Mouse (Mus musculus): ENCODE measurements at regions not wholly inside any gene's neighbourhood (a gene's known extent, or its start where the extent isn't known, plus 50 kb on each side); places are given as distances from the start of the nearest gene placed in this dataset.

GRCm38 (mm10) chr4:55924974-55925373 is 392.7 kb upstream of the Klf4 start:
- DNase-seq: no peak

DNA sequence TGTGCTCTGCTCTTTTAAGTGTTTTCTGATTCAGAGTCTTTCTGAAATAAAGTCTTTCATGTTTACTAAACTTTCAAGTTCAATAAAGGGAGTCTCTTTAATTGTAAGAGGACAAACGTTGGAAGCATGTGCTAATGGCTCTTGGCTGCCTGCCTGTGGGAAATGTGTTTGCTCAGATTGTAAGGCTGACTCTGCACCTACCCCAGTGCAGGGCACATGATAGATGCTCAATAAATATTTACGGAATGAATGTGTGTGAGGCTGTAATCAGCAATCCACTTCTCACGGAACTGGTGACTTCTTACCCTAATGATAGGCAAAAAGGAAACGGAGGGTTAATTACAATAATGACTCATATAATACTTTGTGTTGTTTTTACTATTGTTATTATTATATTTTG is 389.0 kb upstream of the Klf4 start:
- no peak for DNase-seq

- no peak for DNase-seq
These were observed 362.0 kb upstream of the Klf4 start for GRCm38 (mm10) chr4:55894116-55894885.

GRCm38 (mm10) chr4:55891656-55892055 is 359.4 kb upstream of the Klf4 start:
- no peak for DNase-seq

DNA sequence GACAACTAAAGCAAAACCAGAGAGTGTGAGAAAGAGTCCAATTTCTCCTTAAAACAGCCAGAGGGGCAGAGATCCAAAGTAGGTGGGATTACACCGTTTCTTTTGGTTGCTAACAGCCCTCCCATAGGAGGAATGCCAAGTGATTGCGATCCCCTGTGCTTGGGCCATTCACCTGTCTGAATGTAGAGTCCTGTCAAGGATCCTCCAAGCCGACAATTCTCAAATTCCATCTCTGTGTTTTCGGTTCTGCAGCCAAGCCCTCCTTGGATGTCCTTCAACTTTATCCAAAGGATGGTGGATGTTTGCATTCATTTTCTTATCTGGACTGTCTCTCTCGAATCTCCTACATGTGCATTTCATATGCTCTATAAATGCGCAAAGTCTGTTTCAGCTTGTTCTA is 355.3 kb upstream of the Klf4 start:
- DNase-seq: no peak

DNA sequence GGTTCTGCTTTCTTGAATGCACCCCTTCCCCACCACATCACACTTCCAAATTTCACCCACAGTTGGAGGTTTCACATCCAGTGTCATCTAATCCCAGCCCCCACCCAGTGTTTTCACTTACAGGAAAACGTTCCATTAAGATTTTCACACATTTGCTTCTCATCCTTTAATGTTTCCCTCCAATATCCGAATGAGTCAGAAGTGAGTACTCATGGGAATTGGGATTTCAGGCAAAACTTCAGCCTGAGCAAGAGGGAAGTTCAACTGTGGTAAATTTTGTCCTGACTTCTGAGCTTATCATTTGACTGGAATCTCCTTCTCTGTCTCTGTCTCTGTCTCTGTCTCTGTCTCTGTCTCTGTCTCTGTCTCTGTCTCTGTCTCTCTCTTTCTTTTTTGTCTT is 350.3 kb upstream of the Klf4 start:
- DNase-seq: no peak

DNA sequence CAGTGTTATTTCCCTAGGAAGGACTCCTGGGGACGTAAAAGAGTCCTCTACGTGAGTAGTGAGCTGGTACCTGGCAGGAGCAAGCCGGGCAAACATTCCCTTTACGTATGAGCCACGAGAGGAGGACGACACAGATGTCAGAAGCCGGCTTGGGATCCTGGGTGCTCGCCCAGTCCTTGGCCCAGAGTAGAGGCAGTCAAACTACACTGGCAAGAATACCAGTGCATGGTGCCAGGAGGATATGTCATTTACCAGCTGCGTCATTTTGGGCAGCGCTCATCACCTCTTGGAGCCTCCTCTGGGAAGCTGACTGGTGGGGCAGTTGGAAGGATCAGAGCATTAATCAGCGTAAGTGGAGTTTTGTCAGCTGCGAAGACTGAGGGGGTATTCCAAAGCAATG is 343.0 kb upstream of the Klf4 start:
- peak; percentile 91 to 94 for DNase-seq

DNA sequence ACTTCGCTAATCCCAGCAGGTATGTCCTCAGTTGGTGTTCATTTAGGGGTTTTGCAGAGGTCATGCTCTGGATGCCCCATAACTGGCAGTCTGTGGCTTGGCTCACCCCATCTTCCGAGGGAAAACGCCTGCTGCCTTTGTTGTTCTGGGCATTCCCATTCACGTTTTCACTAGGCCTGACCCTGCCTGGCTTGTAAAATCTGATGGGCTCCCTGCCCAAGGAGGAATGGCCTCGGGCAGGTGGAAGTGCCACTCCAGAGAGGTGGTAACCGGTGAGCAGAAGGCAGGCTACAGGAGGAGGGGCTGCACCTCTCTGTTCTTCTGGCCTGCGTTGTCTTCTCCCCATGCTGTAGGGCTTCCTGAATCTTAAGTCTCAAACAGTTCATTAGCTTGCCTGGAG is 342.6 kb upstream of the Klf4 start:
- DNase-seq: peak; percentile 71 to 76

- no peak for DNase-seq
These were observed 342.0 kb upstream of the Klf4 start for GRCm38 (mm10) chr4:55874276-55874675.

DNA sequence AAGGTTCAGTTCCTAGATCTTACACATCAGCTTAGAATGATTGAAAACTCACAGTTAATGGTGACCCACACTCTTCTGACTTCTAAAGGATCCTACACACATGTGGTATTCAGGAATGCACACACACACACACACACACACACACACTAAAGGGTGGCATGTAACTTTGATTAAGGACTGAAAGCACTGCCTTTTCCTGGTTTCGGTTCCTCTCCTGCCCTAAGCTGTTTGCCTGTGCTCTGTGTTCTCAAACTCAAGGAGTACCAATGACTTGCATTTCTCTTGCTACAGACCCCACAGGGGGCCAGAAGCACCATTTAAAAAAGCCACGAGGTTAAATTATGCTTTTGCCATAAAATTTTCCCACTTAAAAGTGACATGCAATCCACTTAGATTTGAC is 327.8 kb upstream of the Klf4 start:
- no peak for DNase-seq

DNA sequence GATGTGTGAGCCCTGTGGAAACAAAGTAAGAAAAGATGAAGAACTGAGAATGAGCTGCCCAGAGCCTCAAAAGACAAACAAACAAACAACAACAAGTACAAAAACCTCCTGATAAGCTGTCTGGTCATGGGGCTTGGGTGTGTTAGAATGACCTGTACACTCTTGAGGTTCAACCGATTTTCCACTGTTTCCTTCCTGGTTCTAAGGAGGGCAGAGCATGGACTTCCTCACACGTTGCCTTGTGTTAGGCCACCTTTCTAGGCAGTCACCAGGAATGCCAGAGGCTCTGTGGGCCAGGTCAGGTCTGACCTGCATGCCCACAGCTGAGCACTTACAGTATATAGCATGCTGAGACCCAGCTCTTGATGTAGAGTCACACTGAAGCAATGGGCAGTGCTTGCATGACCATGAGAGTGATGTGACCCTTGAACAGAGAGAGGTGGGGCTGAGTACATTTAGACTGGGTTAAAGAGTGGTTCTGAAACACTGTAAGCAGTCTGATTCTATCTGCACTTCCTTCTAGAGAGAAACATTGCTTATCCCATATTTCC is 327.0 kb upstream of the Klf4 start:
- DNase-seq: no peak

DNA sequence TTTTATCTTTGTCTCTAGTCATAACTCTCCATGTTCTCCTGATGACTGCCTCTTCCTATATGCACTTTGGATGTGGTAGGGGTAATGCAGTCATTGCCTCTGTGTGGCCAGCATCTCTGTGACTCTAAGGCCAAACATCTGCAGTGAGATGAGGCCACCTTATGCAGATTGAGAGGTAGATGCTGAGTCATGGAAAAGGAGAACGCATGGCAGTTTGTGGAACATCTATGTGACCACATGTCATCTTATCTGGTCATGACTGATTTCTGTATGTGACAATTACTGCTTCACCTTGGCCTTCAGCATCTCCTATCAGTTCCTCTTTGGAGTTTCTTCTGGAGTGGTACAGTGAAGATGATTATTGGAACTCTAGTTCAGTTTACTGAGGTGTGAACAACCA is 319.2 kb upstream of the Klf4 start:
- DNase-seq: no peak

DNA sequence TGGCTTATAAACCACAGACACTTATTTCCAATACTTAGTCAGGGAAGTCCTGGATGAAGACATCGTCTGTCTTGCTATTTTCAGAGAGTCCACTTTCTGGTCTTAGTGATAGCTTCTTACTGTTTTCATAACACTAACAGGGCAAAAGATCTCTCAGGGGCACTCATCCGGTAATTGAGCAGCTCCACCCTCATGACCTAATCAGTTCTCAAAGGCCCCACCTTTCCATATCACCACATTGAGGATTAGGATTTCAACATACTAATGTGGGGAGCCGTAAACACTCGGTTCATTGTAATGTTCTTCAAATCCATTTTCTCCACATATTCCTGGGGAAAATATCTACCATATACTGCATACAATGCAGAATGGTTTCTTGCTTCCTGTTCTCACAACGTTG is 318.8 kb upstream of the Klf4 start:
- no peak for DNase-seq

DNA sequence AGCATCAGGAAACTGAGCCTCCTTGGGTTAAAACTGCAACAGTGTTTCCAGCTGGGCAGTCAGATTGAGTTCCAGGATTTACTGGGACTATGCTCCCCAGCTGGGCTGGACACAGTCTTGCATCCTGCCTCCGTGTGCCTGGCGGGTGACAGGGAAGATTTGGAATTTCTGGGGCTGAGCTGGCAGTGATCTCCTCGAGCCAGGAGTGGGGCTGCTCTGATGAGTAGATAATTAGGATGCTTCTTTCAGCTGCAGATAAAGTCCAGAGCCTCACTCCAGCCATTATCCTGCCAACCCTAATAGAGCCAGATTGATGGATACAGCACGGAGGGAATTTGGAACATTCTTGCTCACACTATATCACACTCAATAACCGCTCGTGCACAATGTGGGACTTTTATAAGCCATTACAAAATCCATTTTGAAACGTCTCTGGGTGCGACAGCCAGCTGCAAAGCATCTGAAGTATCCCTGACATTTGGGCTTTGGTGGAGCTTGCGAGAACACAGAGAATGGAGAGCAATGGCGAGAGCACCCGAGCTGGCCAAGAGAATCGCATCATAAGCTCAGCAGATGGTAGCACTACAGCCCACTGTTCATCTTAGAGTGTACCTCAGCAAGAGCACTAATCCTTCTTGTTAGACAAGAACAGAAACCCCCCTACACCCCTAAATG is 311.6 kb upstream of the Klf4 start:
- DNase-seq: peak; percentile 33 to 42

GRCm38 (mm10) chr4:55838568-55838967 is 306.3 kb upstream of the Klf4 start:
- no peak for DNase-seq

DNA sequence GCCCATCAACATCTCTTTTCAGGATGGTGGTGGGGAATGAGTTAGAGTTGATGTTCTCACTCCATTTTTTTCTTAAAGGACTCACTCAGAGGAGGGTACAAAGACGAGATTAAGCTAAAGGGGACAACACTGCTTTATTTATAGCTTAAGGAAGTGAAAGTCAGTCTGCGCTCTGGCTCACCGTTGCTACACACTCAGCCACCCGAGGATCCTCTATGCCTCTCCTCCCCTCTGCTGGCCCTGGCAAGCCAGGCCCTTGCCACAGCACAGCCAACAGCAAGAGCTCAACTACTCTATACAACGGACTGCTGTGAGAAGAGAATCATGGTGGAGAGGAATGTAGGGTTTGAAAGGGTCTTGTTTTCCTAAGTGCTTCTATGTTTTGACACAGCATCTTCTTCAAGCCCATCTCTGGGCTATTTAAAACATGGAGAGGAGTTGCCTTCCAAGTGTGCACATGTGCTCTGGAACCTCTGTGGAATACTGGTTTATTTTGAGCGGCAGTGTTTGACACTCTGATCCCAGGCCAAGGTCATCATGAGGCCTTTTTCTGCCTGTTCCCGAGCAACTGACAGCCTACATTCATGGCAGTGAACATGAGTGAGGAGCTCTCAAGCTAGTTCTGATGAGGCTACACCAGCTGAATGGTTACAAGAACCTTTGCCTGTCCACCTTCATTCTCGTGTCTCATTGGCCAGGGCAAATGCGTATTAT is 291.9 kb upstream of the Klf4 start:
- no peak for DNase-seq

GRCm38 (mm10) chr4:55823583-55823982 is 291.3 kb upstream of the Klf4 start:
- no peak for DNase-seq

DNA sequence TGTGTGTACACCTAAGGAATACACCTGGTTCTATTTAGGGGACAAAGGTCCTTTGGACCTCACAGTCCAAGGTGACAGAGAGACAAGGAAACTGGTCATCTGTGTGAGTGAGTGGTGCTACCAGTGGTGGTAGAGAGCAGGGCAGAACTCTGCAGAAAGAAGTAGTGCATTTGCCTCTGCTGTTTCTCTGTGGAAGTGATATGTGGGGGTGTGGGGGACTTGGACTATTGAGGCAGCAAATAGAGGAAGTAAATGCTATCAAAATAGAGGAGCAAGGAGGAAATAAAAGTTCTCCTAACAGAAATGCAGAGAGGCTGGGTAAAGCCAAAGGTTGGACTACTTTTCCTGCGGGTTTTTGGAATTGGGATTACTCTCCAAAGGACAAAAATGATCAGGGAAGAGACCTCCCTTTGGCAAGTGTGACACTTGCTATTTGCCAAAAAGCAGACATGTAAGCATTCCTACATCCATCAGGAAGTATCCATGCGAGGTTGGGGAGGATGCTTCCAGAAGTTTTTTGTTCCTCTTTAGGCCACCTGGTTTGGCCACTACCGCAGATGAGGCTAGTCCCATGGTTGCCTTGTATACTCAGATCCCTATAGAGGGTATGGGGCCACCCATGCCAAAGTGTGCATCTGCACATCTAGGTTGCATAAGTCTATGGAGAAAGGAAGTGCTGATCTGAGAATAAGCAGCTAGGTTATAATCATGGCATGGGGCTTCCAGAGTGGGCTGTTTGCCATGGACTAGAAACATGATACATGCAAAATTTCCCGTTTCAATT is 285.0 kb upstream of the Klf4 start:
- DNase-seq: no peak

- no peak for DNase-seq
These were observed 283.6 kb upstream of the Klf4 start for GRCm38 (mm10) chr4:55815832-55816231.

GRCm38 (mm10) chr4:55812846-55813245 is 280.6 kb upstream of the Klf4 start:
- no peak for DNase-seq

GRCm38 (mm10) chr4:55811656-55812055 is 279.4 kb upstream of the Klf4 start:
- DNase-seq: no peak

DNA sequence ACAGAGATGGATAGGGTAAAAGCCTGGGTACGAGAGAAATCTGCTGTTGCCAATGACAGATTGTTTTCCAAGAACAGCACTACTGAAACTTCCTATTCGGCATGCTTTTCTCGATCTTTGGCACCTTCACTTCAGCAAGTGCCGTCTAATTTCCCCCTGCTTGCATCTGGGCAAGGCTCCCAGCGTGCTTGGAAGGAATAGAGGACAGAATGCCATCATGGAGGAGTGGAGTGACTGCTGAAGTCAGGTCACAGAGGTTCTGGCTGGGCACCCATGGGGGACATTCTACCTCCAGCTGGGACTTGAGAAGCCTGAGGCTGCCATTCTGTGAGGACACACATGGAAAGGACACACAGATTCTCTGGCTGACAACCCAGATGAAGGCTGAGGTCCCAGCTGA is 276.2 kb upstream of the Klf4 start:
- peak; percentile 45 to 73 for DNase-seq

- DNase-seq: no peak
These were observed 274.5 kb upstream of the Klf4 start for GRCm38 (mm10) chr4:55806799-55807198.

All from cerebellum, postnatal 10 days (tissue).